Mouse (Mus musculus) spleen, adult 2 months (tissue): ENCODE data around the gene Ccdc6.

Experiments used
- CTCF ChIP-seq: fragments of 200-500 bp; IDR thresholded peaks from 2 replicates; pipeline ENCODE4 v1.5.1; 2011; ENCODE audit warnings: mild to moderate bottlenecking, inconsistent platforms; ENCODE audit not compliant: insufficient read depth, insufficient read length, insufficient replicate concordance; ENCODE audit errors: extremely low read depth
- POLR2A ChIP-seq: fragments of 200-500 bp; IDR thresholded peaks from 2 replicates; pipeline ENCODE4 v1.6.1; 2011; ENCODE audit warnings: low read depth, low read length, inconsistent platforms

DNA sequence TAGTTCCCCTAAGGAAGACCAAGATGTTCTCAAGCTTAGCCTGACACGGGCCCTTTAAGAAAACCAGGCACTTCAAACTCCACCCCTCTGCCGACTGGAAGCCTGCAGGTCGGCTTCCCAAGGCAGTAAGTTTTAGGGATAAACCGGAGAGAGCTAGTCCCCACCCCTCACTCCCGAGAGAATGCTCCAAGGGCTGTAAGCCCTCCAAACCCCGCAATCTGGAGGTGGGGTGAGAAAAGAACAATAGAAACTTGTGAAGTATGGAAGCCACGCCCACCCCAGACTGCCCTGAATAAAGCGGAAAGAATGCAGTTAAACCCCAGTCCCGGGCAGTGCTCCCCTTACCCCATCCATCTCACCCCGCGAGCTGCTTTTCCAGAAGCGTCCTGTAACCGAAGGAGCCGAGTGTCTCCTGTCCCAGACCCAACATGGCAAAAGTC, 1.9 kb upstream of the Ccdc6 start:
- no peak for TF ChIP-seq CTCF
- TF ChIP-seq POLR2A: no peak
